Mouse (Mus musculus) activated CD4-positive, CD25-positive, alpha-beta regulatory T cell, adult 4 months (primary cell): Measurements from ENCODE around the gene Klhl31. TPM values are rescaled to one million over a fixed set of nuclear protein-coding genes. Genes with fewer than 3 reads are reported as not detected.

Experiments used
- ATAC-seq: one replicate; pipeline ENCODE4 v1.8.0; 2017
- polyA plus RNA-seq, 2 experiments: library from polyadenylated mRNA; unstranded; fragments of 100-300 nt; shearing (Covaris generic); gene quantifications; one replicate each; pipeline ENCODE4 v1.2.1; 2017

Klhl31 gene
- polyA plus RNA-seq, 2 experiments from 2014 or later = not detected

GRCm38 (mm10) chr9:77624171-77624570 is 12.1 kb upstream of the Klhl31 start:
- ATAC-seq = no peak

GRCm38 (mm10) chr9:77628676-77629075 is 7.6 kb upstream of the Klhl31 start:
- no peak for ATAC-seq

GRCm38 (mm10) chr9:77629708-77630107 is 6.6 kb upstream of the Klhl31 start:
- no peak for ATAC-seq

GRCm38 (mm10) chr9:77630764-77631163 is 5.5 kb upstream of the Klhl31 start:
- ATAC-seq = no peak

- ATAC-seq = no peak
Observed at GRCm38 (mm10) chr9:77632432-77632831, 3.9 kb upstream of the Klhl31 start.

- no peak for ATAC-seq
Observed at GRCm38 (mm10) chr9:77636003-77636402, 297 bp upstream of the Klhl31 start.

GRCm38 (mm10) chr9:77637357-77637756 is 1.1 kb downstream of the Klhl31 start:
- ATAC-seq = no peak

- ATAC-seq = no peak
Observed at GRCm38 (mm10) chr9:77645176-77645575, 8.9 kb downstream of the Klhl31 start.

GRCm38 (mm10) chr9:77651847-77652246 is 15.5 kb downstream of the Klhl31 start:
- ATAC-seq = no peak

GRCm38 (mm10) chr9:77653907-77654306 is 17.6 kb downstream of the Klhl31 start:
- no peak for ATAC-seq

GRCm38 (mm10) chr9:77655181-77655934 is 19.1 kb downstream of the Klhl31 start:
- peak; percentile 41 for ATAC-seq

GRCm38 (mm10) chr9:77655935-77656288 is 19.6 kb downstream of the Klhl31 start:
- peak; percentile 74 for ATAC-seq

GRCm38 (mm10) chr9:77662917-77663316 is 26.6 kb downstream of the Klhl31 start:
- ATAC-seq = no peak

- ATAC-seq = no peak
Observed at GRCm38 (mm10) chr9:77670095-77670494, 33.8 kb downstream of the Klhl31 start.

- peak; percentile 76 for ATAC-seq
Observed at GRCm38 (mm10) chr9:77671004-77671403, 34.7 kb downstream of the Klhl31 start.

- ATAC-seq = no peak
Observed at GRCm38 (mm10) chr9:77673218-77673617, 36.9 kb downstream of the Klhl31 start.

GRCm38 (mm10) chr9:77673986-77674385 is 37.7 kb downstream of the Klhl31 start:
- ATAC-seq = no peak

- no peak for ATAC-seq
Observed at GRCm38 (mm10) chr9:77684938-77685337, 48.6 kb downstream of the Klhl31 start.

GRCm38 (mm10) chr9:77685825-77686500 is 49.7 kb downstream of the Klhl31 start:
- ATAC-seq = no peak

- no peak for ATAC-seq
Observed at GRCm38 (mm10) chr9:77692707-77693106, 56.4 kb downstream of the Klhl31 start.

GRCm38 (mm10) chr9:77693405-77693804 is 57.1 kb downstream of the Klhl31 start:
- ATAC-seq = no peak

GRCm38 (mm10) chr9:77695586-77695985 is 59.3 kb downstream of the Klhl31 start:
- no peak for ATAC-seq

GRCm38 (mm10) chr9:77703476-77703875 is 67.2 kb downstream of the Klhl31 start:
- ATAC-seq = no peak

GRCm38 (mm10) chr9:77704108-77704507 is 67.8 kb downstream of the Klhl31 start:
- no peak for ATAC-seq
